Mouse (Mus musculus) liver, embryonic 13.5 days (tissue): Measurements from ENCODE around the gene P2rx5. TPM values are rescaled to one million over a fixed set of nuclear protein-coding genes. Genes with fewer than 3 reads are reported as not detected.

Source experiments
- ATAC-seq: fragments of 200-750 bp; cut with Nextera tagmentation; 2 replicates; pipeline ENCODE4 v1.8.0; 2017; ENCODE audit warnings: low read depth, mild to moderate bottlenecking, moderate number of reproducible peaks, moderate library complexity
- DNase-seq: peaks from one replicate; pipeline ENCODE4 v3.0.0; 2022
- H3K27ac ChIP-seq: fragments of 300-500 bp; sonication (generic); 2 replicates; pipeline ENCODE4 v1.5.1; 2015; ENCODE audit warnings: moderate library complexity, mild to moderate bottlenecking, inconsistent platforms
- H3K27me3 ChIP-seq: fragments of 300-500 bp; sonication (generic); 2 replicates; pipeline ENCODE4 v1.6.1; 2015; ENCODE audit warnings: mild to moderate bottlenecking, inconsistent platforms
- H3K36me3 ChIP-seq: fragments of 300-500 bp; sonication (generic); 2 replicates; pipeline ENCODE4 v1.6.1; 2015; ENCODE audit warnings: mild to moderate bottlenecking, inconsistent platforms
- H3K4me1 ChIP-seq: fragments of 300-500 bp; sonication (generic); replicated peaks from 2 replicates; pipeline ENCODE4 v1.6.1; 2015; ENCODE audit warnings: inconsistent platforms
- H3K4me2 ChIP-seq: fragments of 300-500 bp; sonication (generic); 2 replicates; pipeline ENCODE4 v1.6.1; 2015; ENCODE audit warnings: inconsistent platforms, mild to moderate bottlenecking, moderate library complexity
- H3K4me3 ChIP-seq: fragments of 300-500 bp; sonication (generic); replicated peaks from 2 replicates; pipeline ENCODE4 v1.5.1; 2015; ENCODE audit warnings: mild to moderate bottlenecking, inconsistent platforms
- H3K9ac ChIP-seq: fragments of 300-500 bp; sonication (generic); 2 replicates; pipeline ENCODE4 v1.6.1; 2015; ENCODE audit warnings: mild to moderate bottlenecking, inconsistent platforms
- H3K9me3 ChIP-seq: fragments of 300-500 bp; sonication (generic); replicated peaks from 2 replicates; pipeline ENCODE4 v1.6.1; 2016; ENCODE audit warnings: inconsistent platforms
- WGBS: fragments of 180-500 bp; shearing (Covaris S2); methylation state at CpG from one replicate; pipeline ENCODE4 v1.1.7; 2015; ENCODE audit not compliant: insufficient replicate concordance; 5-methylcytosine and 5-hydroxymethylcytosine counted together
- polyA plus RNA-seq: library from polyadenylated mRNA; unstranded; fragments of >200 nt; fragmentation: Nextera tagmentation; extraction: Ambion mirVana; gene quantifications from 2 replicates; pipeline ENCODE4 v1.2.1, GENCODE M21; 2015

Gene P2rx5
- polyA plus RNA-seq, 1 experiment from 2014 or later, result 0.20 TPM

DNA sequence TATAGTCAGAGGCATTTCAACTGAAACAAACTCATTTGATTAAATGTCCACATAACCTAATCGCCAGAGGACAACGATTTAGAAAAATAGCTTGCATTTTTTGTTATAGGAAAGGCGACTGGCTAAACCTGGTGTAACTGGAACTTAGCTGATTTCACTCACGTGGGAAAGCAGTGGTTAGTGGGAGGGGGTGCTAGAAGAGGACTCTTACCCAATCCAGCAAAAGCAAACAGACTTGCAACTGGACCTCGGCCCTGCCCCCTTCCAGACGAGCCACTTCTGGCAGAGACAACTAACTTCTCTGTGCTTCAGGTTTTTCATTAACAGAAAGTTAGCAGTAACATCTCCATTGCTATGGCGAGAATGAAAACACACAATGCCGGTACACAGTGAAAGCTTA lies 15.4 kb downstream of the P2rx5 start:
- WGBS, result 32% methylated on average over 8 of the region's 8 CpGs
- peak overlapping the region; percentile 96 for H3K4me3 ChIP-seq
- H3K27ac ChIP-seq, result peak overlapping the region; percentile 79; the same call in 1 of the 2 replicates
- H3K9me3 ChIP-seq, result no peaks in the 10 kb centered on the region
- ATAC-seq, result no peak
- DNase-seq, result peak; percentile 27
- H3K27me3 ChIP-seq, result no peaks in the 10 kb centered on the region
- H3K4me2 ChIP-seq, result peak overlapping the region; percentile 97
- peaks cover 43% of the 10 kb centered on the region for H3K36me3 ChIP-seq
- peaks cover 57% of the 10 kb centered on the region for H3K4me1 ChIP-seq
- H3K9ac ChIP-seq, result peak overlapping the region; percentile 96

DNA sequence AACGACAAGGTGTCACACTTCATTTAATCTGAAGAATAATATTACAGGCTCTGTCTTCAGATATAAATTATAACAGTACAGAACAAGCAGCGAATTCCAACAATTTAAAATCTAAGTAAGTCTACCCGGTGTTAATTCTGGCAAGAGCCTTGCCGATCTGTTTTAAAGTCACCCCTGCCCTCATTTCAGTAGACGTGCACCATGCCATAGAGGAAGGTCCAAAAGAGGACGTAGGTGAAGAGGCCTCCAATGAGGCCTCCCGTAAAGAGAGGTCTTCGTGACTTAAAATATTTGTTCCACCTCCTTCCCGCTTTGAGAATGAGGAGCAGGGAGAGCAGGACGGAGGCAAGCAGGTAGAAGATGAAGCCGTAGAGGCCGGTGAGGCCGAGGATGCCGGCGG lies 16.0 kb downstream of the P2rx5 start:
- no peak for ATAC-seq
- H3K4me2 ChIP-seq, result peak overlapping the region; percentile 97
- no peaks in the 10 kb centered on the region for H3K9me3 ChIP-seq
- H3K4me3 ChIP-seq, result peak overlapping the region; percentile 96
- H3K36me3 ChIP-seq, result peaks cover 37% of the 10 kb centered on the region
- H3K9ac ChIP-seq, result peak overlapping the region; percentile 96
- DNase-seq, result no peak
- H3K27ac ChIP-seq, result peak overlapping the region; percentile 79
- 0% methylated on average over 15 of the region's 15 CpGs for WGBS
- peaks cover 56% of the 10 kb centered on the region for H3K4me1 ChIP-seq
- no peaks in the 10 kb centered on the region for H3K27me3 ChIP-seq

- Histone ChIP-seq H3K4me2 (peak within 1 kb of the TSS; percentile 97), H3K27ac (peak within 1 kb of the TSS; percentile 83), H3K27me3 (no peaks in the 10 kb centered on the region), H3K36me3 (peaks cover 31% of the 10 kb centered on the region), H3K9ac (peak within 1 kb of the TSS; percentile 96), H3K9me3 (no peaks in the 10 kb centered on the region), H3K4me3 (peak within 1 kb of the TSS; percentile 96), H3K4me1 (peaks cover 50% of the 10 kb centered on the region)
- DNase-seq (peak; percentile 95), ATAC-seq (peak; percentile 98)
- under 1% methylated on average over 81 of the region's 81 CpGs for WGBS
These were observed 16.6 kb downstream of the P2rx5 start, which contains the start of the genes Emc6 and Tax1bp3 for GRCm38 (mm10) chr11:73176608-73177508. Emc6 (minus strand) TSS chr11:73177037. Tax1bp3 (plus strand) TSS chr11:73177083.

- Histone ChIP-seq H3K4me2 (peak overlapping the region; percentile 97), H3K4me1 (peaks cover 43% of the 10 kb centered on the region), H3K9me3 (no peaks in the 10 kb centered on the region), H3K9ac (peak overlapping the region; percentile 96), H3K36me3 (peaks cover 25% of the 10 kb centered on the region), H3K27ac (peak overlapping the region; percentile 83), H3K4me3 (peak overlapping the region; percentile 96), H3K27me3 (no peaks in the 10 kb centered on the region)
- ATAC-seq, result peak; percentile 41
- DNase-seq, result peak; percentile 59
- 1% methylated on average over 20 of the region's 28 CpGs for WGBS
These were observed 17.3 kb downstream of the P2rx5 start for GRCm38 (mm10) chr11:73177509-73177875.

DNA sequence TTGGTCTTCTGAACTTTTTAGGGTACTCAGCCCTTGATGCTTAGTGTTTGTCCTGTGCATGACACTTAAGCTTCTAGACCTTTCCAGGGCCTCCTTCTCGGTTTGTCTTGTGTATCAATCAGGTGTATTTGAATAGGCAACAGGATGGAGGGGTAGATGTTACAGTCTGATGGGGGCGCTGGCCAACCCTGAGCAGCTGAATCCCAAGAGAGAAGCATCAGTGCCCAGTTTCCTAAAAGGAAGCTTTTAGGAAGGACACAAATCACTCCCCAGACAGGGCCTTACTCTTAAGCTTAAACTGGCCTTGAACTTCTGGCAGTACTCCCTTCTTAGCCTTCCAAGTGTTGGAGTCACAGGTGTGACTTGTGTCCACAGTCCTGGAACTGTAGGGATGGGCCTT lies 17.7 kb downstream of the P2rx5 start:
- Histone ChIP-seq H3K4me2 (peak overlapping the region; percentile 97), H3K4me3 (peak overlapping the region; percentile 96), H3K27me3 (no peaks in the 10 kb centered on the region), H3K27ac (no peak overlapping the region; the same call in 1 of the 2 replicates), H3K9ac (peak overlapping the region; percentile 96), H3K4me1 (peaks cover 42% of the 10 kb centered on the region), H3K36me3 (peaks cover 21% of the 10 kb centered on the region), H3K9me3 (no peaks in the 10 kb centered on the region)
- WGBS, result 14% methylated on average over 2 of the region's 2 CpGs
- DNase-seq (no peak), ATAC-seq (no peak)

GRCm38 (mm10) chr11:73185872-73186615 lies 25.8 kb downstream of the P2rx5 start:
- Histone ChIP-seq H3K9ac (no peak overlapping the region), H3K4me1 (0 out of 2 replicates have a peak, but pooled peaks cover 3% of the 10 kb centered on the region), H3K4me3 (no peak overlapping the region), H3K27me3 (no peaks in the 10 kb centered on the region), H3K36me3 (peaks cover 23% of the 10 kb centered on the region), H3K4me2 (no peak overlapping the region), H3K9me3 (no peaks in the 10 kb centered on the region), H3K27ac (no peak overlapping the region)
- 72% methylated on average over 10 of the region's 10 CpGs for WGBS
- no peak for DNase-seq
- no peak for ATAC-seq

GRCm38 (mm10) chr11:73187231-73187630 lies 27.0 kb downstream of the P2rx5 start:
- H3K36me3 ChIP-seq, result peaks cover 23% of the 10 kb centered on the region
- no peak for DNase-seq
- 74% methylated on average over 6 of the region's 6 CpGs for WGBS

DNA sequence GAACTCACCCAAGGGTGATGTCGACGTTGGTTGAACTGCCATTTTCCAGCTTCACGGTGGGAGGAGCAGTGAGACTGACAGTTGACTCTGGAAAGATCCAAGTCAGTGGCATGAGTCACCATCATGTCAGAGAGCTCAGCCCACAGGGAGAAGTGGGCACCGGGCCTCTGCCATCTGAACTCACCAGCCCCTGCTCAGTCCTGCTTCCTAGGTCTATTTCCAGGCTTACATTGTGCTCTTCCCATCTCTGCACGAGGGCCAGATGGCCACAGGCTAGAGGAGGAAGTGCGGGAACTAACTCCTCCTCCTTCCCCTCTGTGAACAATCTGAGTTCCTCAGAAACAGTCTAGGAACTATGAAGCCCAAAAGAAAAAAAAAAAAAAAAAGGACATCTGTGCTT lies 32.8 kb downstream of the P2rx5 start:
- Histone ChIP-seq H3K9me3 (no peaks in the 10 kb centered on the region), H3K27ac (no peak overlapping the region), H3K9ac (no peak overlapping the region), H3K36me3 (peaks cover 9% of the 10 kb centered on the region; the same call in 1 of the 2 replicates), H3K27me3 (no peaks in the 10 kb centered on the region), H3K4me2 (no peak overlapping the region), H3K4me3 (no peak overlapping the region), H3K4me1 (peaks cover 10% of the 10 kb centered on the region)
- DNase-seq (no peak), ATAC-seq (no peak)
- WGBS, result 50% methylated on average over 6 of the region's 6 CpGs

More at GRCm38 (mm10) chr11:73187231-73187630, 27.0 kb downstream of the P2rx5 start:
- no peak overlapping the region for H3K27ac ChIP-seq
- ATAC-seq, result no peak
- H3K9me3 ChIP-seq, result no peaks in the 10 kb centered on the region
- 0 out of 2 replicates have a peak, but pooled peaks cover 3% of the 10 kb centered on the region for H3K4me1 ChIP-seq
- H3K4me3 ChIP-seq, result no peak overlapping the region
- no peak overlapping the region for H3K9ac ChIP-seq
- no peaks in the 10 kb centered on the region for H3K27me3 ChIP-seq
- H3K4me2 ChIP-seq, result no peak overlapping the region

DNA sequence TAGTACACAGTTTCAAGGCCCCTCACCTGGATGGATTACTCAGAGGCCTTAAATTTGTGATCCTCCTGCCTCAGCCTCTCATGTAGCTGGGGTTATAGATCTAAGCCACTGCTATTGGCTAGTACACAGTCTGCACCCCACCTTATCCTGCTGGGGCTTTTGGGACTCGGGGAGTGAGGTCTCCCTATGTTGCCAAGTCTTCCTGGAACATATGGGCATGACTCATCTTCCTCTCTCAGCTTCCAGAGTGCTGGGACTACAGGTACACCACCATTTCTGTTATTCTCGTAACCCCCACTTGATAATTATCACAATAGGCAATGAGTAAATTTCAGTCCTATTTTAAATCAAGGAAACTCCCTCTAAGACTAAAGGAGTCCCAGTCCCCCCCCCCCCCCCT lies 34.2 kb downstream of the P2rx5 start:
- H3K4me3 ChIP-seq, result no peak overlapping the region
- H3K27me3 ChIP-seq, result no peaks in the 10 kb centered on the region
- peaks cover 16% of the 10 kb centered on the region for H3K4me1 ChIP-seq
- no peak overlapping the region for H3K4me2 ChIP-seq
- H3K9me3 ChIP-seq, result no peaks in the 10 kb centered on the region
- no peak overlapping the region for H3K9ac ChIP-seq
- ATAC-seq (no peak), DNase-seq (no peak)
- H3K27ac ChIP-seq, result no peak overlapping the region
- peaks cover 9% of the 10 kb centered on the region; the same call in 1 of the 2 replicates for H3K36me3 ChIP-seq
- WGBS, result 60% methylated on average over 2 of the region's 2 CpGs

DNA sequence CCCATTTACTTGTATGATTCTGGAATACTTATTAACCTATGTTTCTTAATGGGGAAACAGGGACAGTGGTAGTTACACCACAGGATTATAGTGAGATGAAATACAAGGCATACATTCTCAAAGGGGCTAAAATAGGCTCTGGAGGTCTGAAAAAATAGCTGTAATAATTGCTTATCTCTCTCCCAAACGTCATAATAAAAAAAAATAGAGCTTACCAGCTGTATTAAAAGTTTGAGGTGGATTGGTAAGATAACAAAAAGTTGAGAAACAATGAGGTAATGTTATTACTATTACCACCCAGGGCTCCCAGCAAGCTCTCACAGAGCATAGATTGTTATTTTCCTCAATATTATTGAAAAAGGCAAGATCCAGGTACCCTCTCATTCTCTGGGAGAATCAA lies 38.0 kb downstream of the P2rx5 start:
- Histone ChIP-seq H3K4me3 (peak overlapping the region; percentile 85), H3K27me3 (no peaks in the 10 kb centered on the region), H3K9ac (peak overlapping the region; percentile 88), H3K9me3 (no peaks in the 10 kb centered on the region), H3K36me3 (no peaks in the 10 kb centered on the region), H3K4me2 (peak overlapping the region; percentile 99), H3K27ac (no peak overlapping the region), H3K4me1 (peaks cover 25% of the 10 kb centered on the region)
- DNase-seq (no peak), ATAC-seq (no peak)
- WGBS, result 0% methylated on average over 1 of the region's 1 CpGs

DNA sequence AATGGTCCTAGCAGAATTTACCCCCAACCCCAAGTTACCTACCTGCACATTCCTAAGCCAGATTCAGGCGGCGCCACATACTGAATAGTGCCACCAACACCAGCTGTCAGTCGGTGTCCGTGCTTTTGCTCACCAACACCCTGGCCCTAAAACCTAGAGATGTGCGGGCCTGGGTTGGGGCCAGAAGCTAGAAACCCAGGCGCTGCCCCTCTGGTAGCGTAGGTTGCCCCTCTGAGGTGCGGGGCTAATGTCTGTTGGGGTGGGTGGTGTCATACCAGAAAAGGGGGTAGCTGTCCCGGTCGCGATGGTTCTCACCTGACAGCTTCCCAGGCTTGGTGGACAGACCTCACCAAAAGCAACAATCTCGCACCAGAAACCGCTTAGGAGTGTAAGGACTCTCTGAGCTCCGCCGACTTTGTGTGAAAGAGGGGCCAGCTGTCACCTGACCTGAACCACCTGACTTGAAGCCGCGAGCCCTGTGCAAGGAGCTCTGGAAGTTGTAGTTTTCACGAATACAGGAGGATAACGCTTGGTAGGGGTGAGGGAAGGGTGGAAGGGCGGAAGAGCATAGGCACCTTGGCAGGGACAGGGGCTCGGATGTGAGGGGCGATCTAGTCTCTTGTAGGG lies 38.5 kb downstream of the P2rx5 start, which contains the start of gene Ctns:
Ctns (minus strand) TSS at position 440 of the 627 bp plus-strand sequence.
- peak within 1 kb of the TSS; percentile 85 for H3K4me3 ChIP-seq
- no peaks in the 10 kb centered on the region for H3K9me3 ChIP-seq
- 2% methylated on average over 22 of the region's 22 CpGs for WGBS
- H3K27ac ChIP-seq, result peak within 1 kb of the TSS; percentile 78
- H3K27me3 ChIP-seq, result no peaks in the 10 kb centered on the region
- peak within 1 kb of the TSS; percentile 88 for H3K9ac ChIP-seq
- peak; percentile 80 for DNase-seq
- ATAC-seq, result peak; percentile 95
- peaks cover 25% of the 10 kb centered on the region for H3K4me1 ChIP-seq
- H3K36me3 ChIP-seq, result no peaks in the 10 kb centered on the region
- H3K4me2 ChIP-seq, result peak within 1 kb of the TSS; percentile 99
